Mouse (Mus musculus) liver, embryonic 14.5 days (tissue): Measurements from ENCODE around the gene Rasgef1b.

ENCODE experiments used
- CTCF ChIP-seq: IDR thresholded peaks from 2 replicates; pipeline ENCODE4 v1.5.1; 2016; ENCODE audit warnings: antibody characterized with exemption, low read depth, control low read depth
- EP300 ChIP-seq: IDR thresholded peaks from 2 replicates; pipeline ENCODE4 v1.6.1; 2016; ENCODE audit warnings: antibody characterized with exemption, low read depth

GRCm38 (mm10) chr5:99773265-99773664 lies 44.4 kb upstream of the Rasgef1b start:
- TF ChIP-seq CTCF (no peak), EP300 (no peak)
